Mouse (Mus musculus): ENCODE results near the gene C7. TPM values are rescaled to one million over a fixed set of nuclear protein-coding genes. Genes with fewer than 3 reads are reported as not detected.
"Not testable (repeated sequence)": the region's sequence is repeated elsewhere in the genome, so short reads cannot be mapped to it uniquely, and the experiment has no call there.

The C7 gene
- polyA plus RNA-seq, 1 experiment from 2014 or later = 0.19 TPM

GRCm38 (mm10) chr15:5086162-5086561, 22.6 kb upstream of the C7 start:
- Histone ChIP-seq H3K36me3 (no peaks in the 10 kb centered on the region), H3K27me3 (no peaks in the 10 kb centered on the region), H3K9me3 (no peaks in the 10 kb centered on the region), H3K9ac (no peak overlapping the region), H3K4me3 (no peak overlapping the region), H3K4me1 (replicated peaks) (no peaks in the 10 kb centered on the region), H3K4me2 (no peak overlapping the region), H3K27ac (replicated peaks) (no peak overlapping the region)
- no peak for ATAC-seq (ENCODE audit: low FRiP score, low read depth)
- WGBS = 29% methylated on average over 2 of the region's 2 CpGs

- no peak overlapping the region for H3K4me3 ChIP-seq
- H3K4me1 ChIP-seq (replicated peaks) = no peaks in the 10 kb centered on the region
- H3K27ac ChIP-seq (replicated peaks) = no peak overlapping the region
- H3K9ac ChIP-seq = no peak overlapping the region
- H3K9me3 ChIP-seq = no peaks in the 10 kb centered on the region
- H3K27me3 ChIP-seq = no peaks in the 10 kb centered on the region
- WGBS = 85% methylated on average over 1 of the region's 1 CpGs
- H3K36me3 ChIP-seq = no peaks in the 10 kb centered on the region
- ATAC-seq (ENCODE audit: low FRiP score, low read depth) = no peak
- no peak overlapping the region for H3K4me2 ChIP-seq
These were observed 17.7 kb upstream of the C7 start for GRCm38 (mm10) chr15:5081235-5081634.

GRCm38 (mm10) chr15:5068801-5069518, 5.4 kb upstream of the C7 start:
- H3K9ac ChIP-seq = no peak overlapping the region
- no peaks in the 10 kb centered on the region for H3K36me3 ChIP-seq
- no peak overlapping the region for H3K4me2 ChIP-seq
- 58% methylated on average over 15 of the region's 15 CpGs for WGBS
- H3K4me1 ChIP-seq (replicated peaks) = no peaks in the 10 kb centered on the region
- peak; percentile 85; the same call in 1 of the 2 replicates for ATAC-seq (ENCODE audit: low FRiP score, low read depth)
- H3K27ac ChIP-seq (replicated peaks) = no peak overlapping the region
- H3K9me3 ChIP-seq = no peaks in the 10 kb centered on the region
- H3K27me3 ChIP-seq = no peaks in the 10 kb centered on the region
- H3K4me3 ChIP-seq = no peak overlapping the region

GRCm38 (mm10) chr15:5045560-5046284, 17.8 kb downstream of the C7 start:
- Histone ChIP-seq H3K9ac (no peak overlapping the region), H3K9me3 (no peaks in the 10 kb centered on the region), H3K27ac (replicated peaks) (no peak overlapping the region), H3K36me3 (no peaks in the 10 kb centered on the region), H3K4me1 (replicated peaks) (no peaks in the 10 kb centered on the region), H3K27me3 (no peaks in the 10 kb centered on the region), H3K4me2 (no peak overlapping the region), H3K4me3 (no peak overlapping the region)
- 63% methylated on average over 11 of the region's 11 CpGs for WGBS
- peak; percentile 77 for ATAC-seq (ENCODE audit: low FRiP score, low read depth)

GRCm38 (mm10) chr15:5029256-5029655, 34.3 kb downstream of the C7 start:
- WGBS = 88% methylated on average over 4 of the region's 4 CpGs
- no peaks in the 10 kb centered on the region for H3K4me1 ChIP-seq (replicated peaks)
- no peak overlapping the region for H3K4me3 ChIP-seq
- no peaks in the 10 kb centered on the region for H3K27me3 ChIP-seq
- no peaks in the 10 kb centered on the region for H3K36me3 ChIP-seq
- no peak for ATAC-seq (ENCODE audit: low FRiP score, low read depth)
- H3K9ac ChIP-seq = no peak overlapping the region
- no peak overlapping the region for H3K27ac ChIP-seq (replicated peaks)
- H3K9me3 ChIP-seq = no peaks in the 10 kb centered on the region
- H3K4me2 ChIP-seq = no peak overlapping the region

GRCm38 (mm10) chr15:5023479-5024265, 39.9 kb downstream of the C7 start:
- WGBS = 91% methylated on average over 14 of the region's 14 CpGs

GRCm38 (mm10) chr15:5009644-5010107, 53.9 kb downstream of the C7 start:
- WGBS = 82% methylated on average over 11 of the region's 11 CpGs

More at GRCm38 (mm10) chr15:5023479-5024265, 39.9 kb downstream of the C7 start:
- H3K9me3 ChIP-seq; H3K4me3 ChIP-seq; H3K4me2 ChIP-seq; H3K36me3 ChIP-seq; H3K9ac ChIP-seq; H3K4me1 ChIP-seq (replicated peaks); H3K27me3 ChIP-seq; ATAC-seq (ENCODE audit: low FRiP score, low read depth); H3K27ac ChIP-seq (replicated peaks): not testable (repeated sequence)

GRCm38 (mm10) chr15:5003503-5004196, 59.9 kb downstream of the C7 start:
- Histone ChIP-seq H3K27me3 (no peaks in the 10 kb centered on the region), H3K9ac (no peak overlapping the region), H3K4me2 (no peak overlapping the region), H3K36me3 (no peaks in the 10 kb centered on the region), H3K27ac (replicated peaks) (no peak overlapping the region), H3K4me3 (no peak overlapping the region), H3K9me3 (no peaks in the 10 kb centered on the region), H3K4me1 (replicated peaks) (no peaks in the 10 kb centered on the region)
- WGBS = 86% methylated on average over 6 of the region's 6 CpGs
- ATAC-seq (ENCODE audit: low FRiP score, low read depth) = no peak

More at GRCm38 (mm10) chr15:5009644-5010107, 53.9 kb downstream of the C7 start:
- no peaks in the 10 kb centered on the region for H3K4me1 ChIP-seq (replicated peaks)
- H3K27me3 ChIP-seq = no peaks in the 10 kb centered on the region
- no peak overlapping the region for H3K9ac ChIP-seq
- H3K9me3 ChIP-seq = no peaks in the 10 kb centered on the region
- H3K4me3 ChIP-seq = no peak overlapping the region
- no peaks in the 10 kb centered on the region for H3K36me3 ChIP-seq
- no peak for ATAC-seq (ENCODE audit: low FRiP score, low read depth)
- no peak overlapping the region for H3K27ac ChIP-seq (replicated peaks)
- no peak overlapping the region for H3K4me2 ChIP-seq

- no peak overlapping the region for H3K27ac ChIP-seq (replicated peaks)
- no peaks in the 10 kb centered on the region for H3K4me1 ChIP-seq (replicated peaks)
- no peaks in the 10 kb centered on the region for H3K9me3 ChIP-seq
- no peak overlapping the region for H3K4me2 ChIP-seq
- WGBS = 28% methylated on average over 2 of the region's 2 CpGs
- H3K4me3 ChIP-seq = no peak overlapping the region
- no peaks in the 10 kb centered on the region for H3K36me3 ChIP-seq
- no peaks in the 10 kb centered on the region for H3K27me3 ChIP-seq
- no peak overlapping the region for H3K9ac ChIP-seq
- no peak for ATAC-seq (ENCODE audit: low FRiP score, low read depth)
These were observed 60.6 kb downstream of the C7 start for GRCm38 (mm10) chr15:5002903-5003302.

GRCm38 (mm10) chr15:4973355-4973754, 90.2 kb downstream of the C7 start:
- 89% methylated on average over 1 of the region's 1 CpGs for WGBS
- H3K36me3 ChIP-seq = no peaks in the 10 kb centered on the region
- no peak overlapping the region for H3K4me2 ChIP-seq
- no peak for ATAC-seq (ENCODE audit: low FRiP score, low read depth)
- no peak overlapping the region for H3K9ac ChIP-seq
- H3K4me3 ChIP-seq = no peak overlapping the region
- H3K27ac ChIP-seq (replicated peaks) = no peak overlapping the region
- H3K27me3 ChIP-seq = no peaks in the 10 kb centered on the region
- H3K4me1 ChIP-seq (replicated peaks) = no peaks in the 10 kb centered on the region
- no peaks in the 10 kb centered on the region for H3K9me3 ChIP-seq
